24 mouse cellular contexts compared by ENCODE assay signal in the genomic region with DNA sequence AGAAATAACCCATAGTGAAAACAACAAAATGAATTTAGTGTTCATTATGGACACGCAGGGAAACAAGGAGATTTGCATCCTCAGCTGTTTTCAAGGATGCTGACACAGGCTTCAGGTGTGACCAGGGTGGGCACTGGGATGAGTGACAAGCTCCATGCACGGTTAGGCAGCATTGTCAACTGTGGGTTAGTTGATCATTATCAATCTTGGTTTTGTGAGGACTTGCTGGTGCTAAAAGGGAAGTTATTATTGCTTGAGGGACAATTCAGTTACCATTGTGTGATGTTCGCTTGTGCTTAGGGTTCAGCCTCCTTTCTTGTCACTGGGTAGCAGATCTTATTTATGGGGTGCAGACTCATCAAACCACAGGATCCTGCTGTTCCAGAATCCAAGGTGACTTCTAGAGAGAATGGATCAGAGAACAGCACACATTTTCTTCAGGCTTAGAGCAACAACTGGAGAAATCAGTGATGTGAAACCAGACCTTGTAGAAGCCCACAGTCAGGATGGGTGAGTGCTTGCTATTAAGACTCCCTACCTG.
DNase-seq lines count a peak whose midpoint lies in the region; ATAC-seq and TF ChIP-seq lines count a peak whose summit lies in the region.
"Had no signal": no experiment of that assay in that cellular context is flagged by ENCODE, and none has a peak within 500 bp of the region (broad histone marks: within the 10 kb centered on the region; RNA-seq: fewer than 3 reads in every experiment).

No protein-coding gene starts in this region.

- no peak overlapping the region for H3K4me3 ChIP-seq in MEL (ENCODE audit: control insufficient read depth in 1 of 2, insufficient read depth in 1 of 2, low read depth in 2 of 2, low read length in 2 of 2)
- no peak overlapping the region for H3K4me3 ChIP-seq in left cerebral cortex, adult 2 months
- H3K4me3 ChIP-seq: embryonic facial prominence, embryonic 10.5 days; embryonic facial prominence, embryonic 12.5 days; forebrain, embryonic 13.5 days; forebrain, embryonic 15.5 days had no signal

- intact Hi-C loops in heart, postnatal 10 days (cut with DNase I): no loop called here
- intact Hi-C loops in left cerebral cortex, adult 2 months (cut with DNase I): no loop called here

- TF ChIP-seq POLR2A in MEL (IDR thresholded peaks at IDR 0.05; ENCODE audit: control insufficient read depth in 1 of 2, insufficient read depth in 1 of 2, low read depth in 1 of 2, low read length in 2 of 2, poor library complexity in 1 of 2): no peak

- peaks cover 8 to 11% of the 10 kb centered on the region in 2 experiments for H3K4me1 ChIP-seq in MEL (ENCODE audit: control insufficient read depth in 1 of 2, insufficient read depth in 2 of 2, low read length in 2 of 2)
- H3K4me1 ChIP-seq: embryonic facial prominence, embryonic 10.5 days; embryonic facial prominence, embryonic 12.5 days; forebrain, embryonic 13.5 days; forebrain, embryonic 15.5 days had no signal

- peak; percentile 21 to 32; a peak in 2 of 4 replicates for ATAC-seq in hematopoietic stem cell, adult 5-6 weeks (replicated peaks in 1 of 2; ENCODE audit: insufficient read depth in 1 of 2, low FRiP score in 2 of 2, low TSS enrichment in 1 of 2, low read depth in 1 of 2, poor library complexity in 2 of 2, severe bottlenecking in 2 of 2)
- ATAC-seq: CD4-positive, CD25-positive, alpha-beta regulatory T cell, adult 4 months; forebrain, embryonic 13.5 days; forebrain, embryonic 15.5 days; forebrain, postnatal 0 days had no signal

- no peak overlapping the region for H3K9ac ChIP-seq in MEL (ENCODE audit: control insufficient read depth, low read depth, low read length, poor library complexity, severe bottlenecking)
- H3K9ac ChIP-seq: embryonic facial prominence, embryonic 12.5 days; forebrain, embryonic 13.5 days; forebrain, embryonic 15.5 days; forebrain, postnatal 0 days had no signal

- peaks cover 0 to 8% of the 10 kb centered on the region in 2 experiments; a peak in 2 of 4 replicates for H3K36me3 ChIP-seq in MEL (ENCODE audit: control insufficient read depth in 1 of 2, insufficient read depth in 2 of 2, low read length in 2 of 2)
- H3K36me3 ChIP-seq: embryonic facial prominence, embryonic 10.5 days; embryonic facial prominence, embryonic 12.5 days; forebrain, embryonic 15.5 days; G1E had no signal

- TF ChIP-seq EP300 in MEL (IDR thresholded peaks at IDR 0.05; ENCODE audit: low read depth in 1 of 2, low read length in 2 of 2): peak; percentile 44 to 56; a peak in 3 of 4 replicates

- TF ChIP-seq RAD21 in MEL (IDR thresholded peaks at IDR 0.05; ENCODE audit: low read depth, low read length): no peak

- peak; percentile 50 to 59 for DNase-seq in adrenal gland, adult (ENCODE audit: inconsistent age in 2 of 2, low spot score in 1 of 2)
- DNase-seq in adrenal gland, postnatal 14 days: no peak
- peak; percentile 68 for DNase-seq in heart, adult 11 months
- DNase-seq in heart, postnatal 10 days: no peak
- peak; percentile 60 for DNase-seq in MEL (ENCODE audit: low read depth, low spot score)
- no peak for DNase-seq in right cerebral cortex, postnatal 25 days
- no peak for DNase-seq in left cerebral cortex, adult 2 months (ENCODE audit: extremely low spot score in 1 of 2, low spot score in 2 of 2)
- DNase-seq: adrenal gland, postnatal 25 days; B cell, adult 2 months; cerebellum, adult 11 months; cerebellum, adult 18-20 months; cerebellum, adult 8-10 months; cerebellum, adult 9-11 months; cerebellum, postnatal 14 days; cerebellum, postnatal 36 days; forebrain, postnatal 0 days had no signal

- no peaks in the 10 kb centered on the region for H3K79me2 ChIP-seq in MEL (ENCODE audit: control insufficient read depth, insufficient read depth, low read length, poor library complexity)

- no peaks in the 10 kb centered on the region for H3K9me3 ChIP-seq in MEL (replicated peaks; ENCODE audit: insufficient read depth, low read length)
- H3K9me3 ChIP-seq: embryonic facial prominence, embryonic 10.5 days; embryonic facial prominence, embryonic 12.5 days; forebrain, embryonic 13.5 days; forebrain, embryonic 15.5 days; G1E had no signal

- no peak overlapping the region for H3K27ac ChIP-seq in MEL (ENCODE audit: control insufficient read depth, low read depth, low read length)
- no peak overlapping the region for H3K27ac ChIP-seq in left cerebral cortex, adult 2 months
- H3K27ac ChIP-seq: embryonic facial prominence, embryonic 10.5 days; embryonic facial prominence, embryonic 12.5 days; forebrain, embryonic 13.5 days; forebrain, embryonic 15.5 days had no signal

- no peaks in the 10 kb centered on the region for H3K27me3 ChIP-seq in MEL (ENCODE audit: control insufficient read depth in 1 of 2, insufficient read depth in 2 of 2, low read length in 2 of 2)
- H3K27me3 ChIP-seq: CH12.LX; embryonic facial prominence, embryonic 12.5 days; forebrain, embryonic 13.5 days; forebrain, embryonic 15.5 days had no signal

- TF ChIP-seq CTCF in MEL (IDR thresholded peaks at IDR 0.05 in 2 of 3, conservative IDR thresholded peaks at IDR 0.05 in 1 of 3; ENCODE audit: control insufficient read depth in 1 of 3, insufficient read depth in 1 of 3, low read depth in 2 of 3, low read length in 3 of 3, poor library complexity in 1 of 3, severe bottlenecking in 1 of 3): no peak
- TF ChIP-seq CTCF in left cerebral cortex, adult 2 months (IDR thresholded peaks at IDR 0.05): no peak

TF ChIP-seq in MEL, 35 proteins besides CTCF, POLR2A, EP300 and RAD21:
- TF ChIP-seq KAT2A (conservative IDR thresholded peaks at IDR 0.05; ENCODE audit: low read depth, low read length): no peak
- no peak for TF ChIP-seq USF1 (IDR thresholded peaks at IDR 0.05; ENCODE audit: low read depth, low read length)
- 0 out of 2 replicates have a peak, but pooled peaks have one; percentile 31 for TF ChIP-seq ETS1 (IDR thresholded peaks at IDR 0.05; ENCODE audit: low read depth, low read length)
- TF ChIP-seq MYC (IDR thresholded peaks at IDR 0.05; ENCODE audit: low read depth, low read length): 0 out of 2 replicates have a peak, but pooled peaks have one; percentile 28
- no peak for TF ChIP-seq ZC3H11A (IDR thresholded peaks at IDR 0.05; ENCODE audit: low read depth, low read length)
- TF ChIP-seq MYB (IDR thresholded peaks at IDR 0.05; ENCODE audit: low read depth, low read length): no peak
- no peak for TF ChIP-seq POLR2AphosphoS5 (IDR thresholded peaks at IDR 0.05; ENCODE audit: borderline replicate concordance, low read depth, low read length)
- peak; percentile 38; the same call in 1 of the 2 replicates for TF ChIP-seq GATA1 (IDR thresholded peaks at IDR 0.05; ENCODE audit: low read depth, low read length)
- no peak for TF ChIP-seq TCF12 (IDR thresholded peaks at IDR 0.05; ENCODE audit: low read depth, low read length)
- TF ChIP-seq GABPA (IDR thresholded peaks at IDR 0.05; ENCODE audit: low read depth, low read length): no peak
- TF ChIP-seq MAX (IDR thresholded peaks at IDR 0.05; ENCODE audit: low read length): no peak
- no peak for TF ChIP-seq NRF1 (IDR thresholded peaks at IDR 0.05; ENCODE audit: insufficient read depth, low read depth, low read length, poor library complexity, severe bottlenecking)
- TF ChIP-seq RCOR1 (IDR thresholded peaks at IDR 0.05; ENCODE audit: low read depth, low read length): 0 out of 2 replicates have a peak, but pooled peaks have one; percentile 31
- TF ChIP-seq MAFK (IDR thresholded peaks at IDR 0.05; ENCODE audit: borderline replicate concordance, low read depth, low read length): no peak

Comparison
In these comparisons a context has a peak if more than half of its experiments do, and no peak if none do; other contexts are left out.
1. DNase-seq: peak in adrenal gland, adult (2 of 2), heart, adult 11 months (single experiment) and MEL (single experiment); none in adrenal gland, postnatal 14 days (single experiment), heart, postnatal 10 days (0 of 2), right cerebral cortex, postnatal 25 days (single experiment) and left cerebral cortex, adult 2 months (0 of 2).